Mouse (Mus musculus): ENCODE data around the gene Prkg1. TPM values are rescaled to one million over a fixed set of nuclear protein-coding genes. Genes with fewer than 3 reads are reported as not detected.
"Not testable (repeated sequence)": the region's sequence is repeated elsewhere in the genome, so short reads cannot be mapped to it uniquely, and the experiment has no call there.

Gene Prkg1
- polyA plus RNA-seq, 1 experiment from 2014 or later = 10.0 TPM

GRCm38 (mm10) chr19:31383881-31384280 is 381.0 kb downstream of the Prkg1 start:
- H3K36me3 ChIP-seq = no peaks in the 10 kb centered on the region
- H3K4me1 ChIP-seq = no peaks in the 10 kb centered on the region
- H3K4me3 ChIP-seq (replicated peaks) = no peak overlapping the region
- H3K4me2 ChIP-seq = no peak overlapping the region
- no peaks in the 10 kb centered on the region for H3K27me3 ChIP-seq (replicated peaks)
- H3K27ac ChIP-seq = no peak overlapping the region
- H3K9ac ChIP-seq = no peak overlapping the region
- no peaks in the 10 kb centered on the region for H3K9me3 ChIP-seq
- WGBS = 53% methylated on average over 5 of the region's 5 CpGs
- no peak for ATAC-seq (ENCODE audit: insufficient read depth, low FRiP score, low read depth)

- no peak for ATAC-seq (ENCODE audit: insufficient read depth, low FRiP score, low read depth)
- H3K27ac ChIP-seq = no peak overlapping the region
- H3K36me3 ChIP-seq = no peaks in the 10 kb centered on the region
- H3K9me3 ChIP-seq = no peaks in the 10 kb centered on the region
- no peak overlapping the region for H3K4me2 ChIP-seq
- no peaks in the 10 kb centered on the region for H3K27me3 ChIP-seq (replicated peaks)
- H3K4me1 ChIP-seq = no peaks in the 10 kb centered on the region
- WGBS = 47% methylated on average over 1 of the region's 1 CpGs
- H3K4me3 ChIP-seq (replicated peaks) = no peak overlapping the region
- no peak overlapping the region for H3K9ac ChIP-seq
Observed at GRCm38 (mm10) chr19:31370106-31370505, 394.7 kb downstream of the Prkg1 start.

- H3K27me3 ChIP-seq (replicated peaks) = no peaks in the 10 kb centered on the region
- H3K36me3 ChIP-seq = no peaks in the 10 kb centered on the region
- no peak overlapping the region for H3K27ac ChIP-seq
- no peak overlapping the region for H3K9ac ChIP-seq
- 89% methylated on average over 1 of the region's 1 CpGs for WGBS
- H3K9me3 ChIP-seq = no peaks in the 10 kb centered on the region
- no peak overlapping the region for H3K4me2 ChIP-seq
- no peak overlapping the region for H3K4me3 ChIP-seq (replicated peaks)
- H3K4me1 ChIP-seq = no peaks in the 10 kb centered on the region
- ATAC-seq (ENCODE audit: insufficient read depth, low FRiP score, low read depth) = no peak
Observed at GRCm38 (mm10) chr19:31369116-31369515, 395.7 kb downstream of the Prkg1 start.

- no peak overlapping the region for H3K27ac ChIP-seq
- H3K9ac ChIP-seq = no peak overlapping the region
- no peaks in the 10 kb centered on the region for H3K36me3 ChIP-seq
- no peak for ATAC-seq (ENCODE audit: insufficient read depth, low FRiP score, low read depth)
- no peak overlapping the region for H3K4me3 ChIP-seq (replicated peaks)
- no peaks in the 10 kb centered on the region for H3K4me1 ChIP-seq
- no peaks in the 10 kb centered on the region for H3K9me3 ChIP-seq
- no peak overlapping the region for H3K4me2 ChIP-seq
- no peaks in the 10 kb centered on the region for H3K27me3 ChIP-seq (replicated peaks)
- 72% methylated on average over 4 of the region's 4 CpGs for WGBS
Observed at GRCm38 (mm10) chr19:31362051-31362450, 402.8 kb downstream of the Prkg1 start.

- no peaks in the 10 kb centered on the region for H3K36me3 ChIP-seq
- H3K4me2 ChIP-seq = no peak overlapping the region
- H3K9ac ChIP-seq = no peak overlapping the region
- no peak for ATAC-seq (ENCODE audit: insufficient read depth, low FRiP score, low read depth)
- H3K4me1 ChIP-seq = no peaks in the 10 kb centered on the region
- no peaks in the 10 kb centered on the region for H3K9me3 ChIP-seq
- H3K4me3 ChIP-seq (replicated peaks) = no peak overlapping the region
- no peak overlapping the region for H3K27ac ChIP-seq
- WGBS = 63% methylated on average over 5 of the region's 5 CpGs
- H3K27me3 ChIP-seq (replicated peaks) = no peaks in the 10 kb centered on the region
Observed at GRCm38 (mm10) chr19:31361575-31361974, 403.3 kb downstream of the Prkg1 start.

- Histone ChIP-seq H3K27me3 (replicated peaks) (no peaks in the 10 kb centered on the region), H3K4me1 (no peaks in the 10 kb centered on the region), H3K9ac (no peak overlapping the region), H3K4me2 (no peak overlapping the region), H3K36me3 (no peaks in the 10 kb centered on the region), H3K4me3 (replicated peaks) (no peak overlapping the region), H3K27ac (no peak overlapping the region), H3K9me3 (no peaks in the 10 kb centered on the region)
- ATAC-seq (ENCODE audit: insufficient read depth, low FRiP score, low read depth) = no peak
- 53% methylated on average over 3 of the region's 3 CpGs for WGBS
Observed at GRCm38 (mm10) chr19:31361161-31361560, 403.7 kb downstream of the Prkg1 start.

GRCm38 (mm10) chr19:31354959-31355358 is 409.9 kb downstream of the Prkg1 start:
- H3K27ac ChIP-seq = no peak overlapping the region
- no peak overlapping the region for H3K4me2 ChIP-seq
- no peaks in the 10 kb centered on the region for H3K36me3 ChIP-seq
- WGBS = 46% methylated on average over 1 of the region's 1 CpGs
- H3K9ac ChIP-seq = no peak overlapping the region
- no peaks in the 10 kb centered on the region for H3K27me3 ChIP-seq (replicated peaks)
- H3K9me3 ChIP-seq = no peaks in the 10 kb centered on the region
- H3K4me1 ChIP-seq = no peaks in the 10 kb centered on the region
- no peak overlapping the region for H3K4me3 ChIP-seq (replicated peaks)
- ATAC-seq (ENCODE audit: insufficient read depth, low FRiP score, low read depth) = no peak

- not testable (repeated sequence) for ATAC-seq (ENCODE audit: insufficient read depth, low FRiP score, low read depth); H3K4me3 ChIP-seq (replicated peaks); H3K27me3 ChIP-seq (replicated peaks); H3K4me1 ChIP-seq; H3K36me3 ChIP-seq; H3K4me2 ChIP-seq; H3K9me3 ChIP-seq; H3K27ac ChIP-seq; H3K9ac ChIP-seq
Observed at GRCm38 (mm10) chr19:31352784-31353183, 412.0 kb downstream of the Prkg1 start.

GRCm38 (mm10) chr19:31351796-31352195 is 413.0 kb downstream of the Prkg1 start:
- no peaks in the 10 kb centered on the region for H3K36me3 ChIP-seq
- H3K27me3 ChIP-seq (replicated peaks) = no peaks in the 10 kb centered on the region
- WGBS = 67% methylated on average over 3 of the region's 3 CpGs
- no peak overlapping the region for H3K4me3 ChIP-seq (replicated peaks)
- no peak overlapping the region for H3K9ac ChIP-seq
- no peak for ATAC-seq (ENCODE audit: insufficient read depth, low FRiP score, low read depth)
- no peaks in the 10 kb centered on the region for H3K4me1 ChIP-seq
- H3K27ac ChIP-seq = no peak overlapping the region
- no peaks in the 10 kb centered on the region for H3K9me3 ChIP-seq
- H3K4me2 ChIP-seq = no peak overlapping the region

- ATAC-seq (ENCODE audit: insufficient read depth, low FRiP score, low read depth) = no peak
- no peak overlapping the region for H3K9ac ChIP-seq
- WGBS = 27% methylated on average over 4 of the region's 4 CpGs
- H3K4me3 ChIP-seq (replicated peaks) = no peak overlapping the region
- H3K36me3 ChIP-seq = no peaks in the 10 kb centered on the region
- no peaks in the 10 kb centered on the region for H3K9me3 ChIP-seq
- H3K4me2 ChIP-seq = no peak overlapping the region
- H3K27me3 ChIP-seq (replicated peaks) = no peaks in the 10 kb centered on the region
- no peaks in the 10 kb centered on the region for H3K4me1 ChIP-seq
- no peak overlapping the region for H3K27ac ChIP-seq
Observed at GRCm38 (mm10) chr19:31342150-31342549, 422.7 kb downstream of the Prkg1 start.

- Histone ChIP-seq H3K9me3 (no peaks in the 10 kb centered on the region), H3K27me3 (replicated peaks) (no peaks in the 10 kb centered on the region), H3K4me3 (replicated peaks) (no peak overlapping the region), H3K36me3 (no peaks in the 10 kb centered on the region), H3K4me1 (no peaks in the 10 kb centered on the region), H3K4me2 (no peak overlapping the region), H3K9ac (no peak overlapping the region), H3K27ac (no peak overlapping the region)
- ATAC-seq (ENCODE audit: insufficient read depth, low FRiP score, low read depth) = peak; percentile 31; the same call in 1 of the 2 replicates
- 27% methylated on average over 1 of the region's 1 CpGs for WGBS
Observed at GRCm38 (mm10) chr19:31340898-31341297, 423.9 kb downstream of the Prkg1 start.

- Histone ChIP-seq H3K27me3 (replicated peaks) (no peaks in the 10 kb centered on the region), H3K4me2 (no peak overlapping the region), H3K4me3 (replicated peaks) (no peak overlapping the region), H3K9ac (no peak overlapping the region), H3K9me3 (no peaks in the 10 kb centered on the region), H3K4me1 (no peaks in the 10 kb centered on the region), H3K36me3 (no peaks in the 10 kb centered on the region), H3K27ac (no peak overlapping the region)
- ATAC-seq (ENCODE audit: insufficient read depth, low FRiP score, low read depth) = no peak
- WGBS = 74% methylated on average over 5 of the region's 5 CpGs
Observed at GRCm38 (mm10) chr19:31338355-31339101, 426.3 kb downstream of the Prkg1 start.

GRCm38 (mm10) chr19:31337863-31338217 is 427.0 kb downstream of the Prkg1 start:
- no peak overlapping the region for H3K9ac ChIP-seq
- no peaks in the 10 kb centered on the region for H3K4me1 ChIP-seq
- no peaks in the 10 kb centered on the region for H3K36me3 ChIP-seq
- no peak for ATAC-seq (ENCODE audit: insufficient read depth, low FRiP score, low read depth)
- H3K9me3 ChIP-seq = no peaks in the 10 kb centered on the region
- 71% methylated on average over 6 of the region's 6 CpGs for WGBS
- H3K4me2 ChIP-seq = no peak overlapping the region
- H3K27me3 ChIP-seq (replicated peaks) = no peaks in the 10 kb centered on the region
- H3K4me3 ChIP-seq (replicated peaks) = no peak overlapping the region
- H3K27ac ChIP-seq = no peak overlapping the region
